In the genomic region with DNA sequence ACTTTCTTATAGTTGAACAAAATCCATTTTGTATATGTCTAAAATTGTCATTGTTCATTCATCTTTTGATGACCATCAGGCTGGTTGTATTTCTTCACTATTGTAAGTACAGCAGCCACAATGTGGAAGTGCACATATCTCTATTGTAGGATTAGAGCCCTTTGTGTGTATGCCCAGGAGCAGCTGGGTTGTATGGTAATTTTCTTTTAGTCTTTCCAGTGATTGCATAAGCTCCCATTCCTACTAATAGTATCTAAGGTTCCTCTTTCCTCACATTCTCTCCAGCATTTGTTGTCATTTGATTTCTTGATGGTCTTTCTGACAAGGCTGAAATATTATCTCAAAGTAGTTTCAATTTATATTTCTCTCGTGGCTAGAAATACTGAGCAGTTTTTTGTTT, we compare ENCODE assay signal across 21 mouse cellular contexts. TPM values are rescaled to one million over a fixed set of nuclear protein-coding genes. Genes with fewer than 3 reads are reported as not detected.
DNase-seq lines count a peak whose midpoint lies in the region; ATAC-seq and TF ChIP-seq lines count a peak whose summit lies in the region.
"Had no signal": no experiment of that assay in that cellular context is flagged by ENCODE, and none has a peak within 500 bp of the region (broad histone marks: within the 10 kb centered on the region; RNA-seq: fewer than 3 reads in every experiment).

No protein-coding gene starts in this region.

- TF ChIP-seq POLR2A in heart, adult 2 months (IDR thresholded peaks at IDR 0.05; ENCODE audit: insufficient read depth, low read depth, low read length), result no peak
- TF ChIP-seq POLR2A in myocyte (IDR thresholded peaks at IDR 0.05; ENCODE audit: insufficient read length, low read depth), result no peak

- H3K4me1 ChIP-seq in heart, adult 2 months (ENCODE audit: control insufficient read depth, insufficient read depth, low read length), result peaks cover 8% of the 10 kb centered on the region
- peaks cover 67% of the 10 kb centered on the region for H3K4me1 ChIP-seq in heart, embryonic 13.5 days
- H3K4me1 ChIP-seq in neural tube, embryonic 11.5 days (ENCODE audit: control insufficient read depth, insufficient read depth, low read length), result peaks cover 3% of the 10 kb centered on the region; the same call in 1 of the 2 replicates
- H3K4me1 ChIP-seq in neural tube, embryonic 15.5 days, result peaks cover 3% of the 10 kb centered on the region; the same call in 1 of the 2 replicates
- H3K4me1 ChIP-seq: forebrain, embryonic 13.5 days had no signal

- no peak overlapping the region for H3K9ac ChIP-seq in heart, adult 2 months (ENCODE audit: low read depth, low read length)
- H3K9ac ChIP-seq in heart, embryonic 13.5 days, result no peak overlapping the region
- no peak overlapping the region for H3K9ac ChIP-seq in neural tube, embryonic 11.5 days (ENCODE audit: low read length)
- H3K9ac ChIP-seq in neural tube, embryonic 15.5 days (replicated peaks), result no peak overlapping the region
- H3K9ac ChIP-seq: forebrain, embryonic 13.5 days; forebrain, postnatal 0 days; hindbrain, embryonic 13.5 days had no signal

- no peaks in the 10 kb centered on the region for H3K27me3 ChIP-seq in heart, adult 2 months (ENCODE audit: control insufficient read depth, insufficient read depth, low read length)
- H3K27me3 ChIP-seq in heart, embryonic 13.5 days (replicated peaks), result no peaks in the 10 kb centered on the region
- H3K27me3 ChIP-seq in neural tube, embryonic 11.5 days (ENCODE audit: control insufficient read depth, insufficient read depth, low read length), result no peaks in the 10 kb centered on the region
- H3K27me3 ChIP-seq in neural tube, embryonic 15.5 days (replicated peaks), result no peaks in the 10 kb centered on the region
- H3K27me3 ChIP-seq in myocyte (ENCODE audit: control insufficient read depth, insufficient read depth, insufficient read length), result no peaks in the 10 kb centered on the region
- H3K27me3 ChIP-seq: forebrain, embryonic 13.5 days; hindbrain, embryonic 13.5 days had no signal

- no peak overlapping the region for H3K4me2 ChIP-seq in heart, embryonic 13.5 days
- H3K4me2 ChIP-seq in neural tube, embryonic 11.5 days (ENCODE audit: low read depth), result no peak overlapping the region
- no peak overlapping the region for H3K4me2 ChIP-seq in neural tube, embryonic 15.5 days
- no peak overlapping the region for H3K4me2 ChIP-seq in myocyte (ENCODE audit: low read depth)
- H3K4me2 ChIP-seq: forebrain, embryonic 13.5 days; hindbrain, embryonic 13.5 days had no signal

- H3K4me3 ChIP-seq in heart, adult 2 months, result no peak overlapping the region
- H3K4me3 ChIP-seq in heart, embryonic 13.5 days, result no peak overlapping the region
- no peak overlapping the region for H3K4me3 ChIP-seq in neural tube, embryonic 11.5 days (ENCODE audit: low read depth, low read length)
- no peak overlapping the region for H3K4me3 ChIP-seq in neural tube, embryonic 15.5 days (replicated peaks)
- no peak overlapping the region for H3K4me3 ChIP-seq in myocyte
- H3K4me3 ChIP-seq: embryonic facial prominence, embryonic 10.5 days; forebrain, embryonic 13.5 days; hindbrain, embryonic 13.5 days had no signal

- intact Hi-C loops in heart, adult 2 months (cut with DNase I), result no loop called here
- intact Hi-C loops in heart, postnatal 36 days (cut with DNase I), result no loop called here

- no peak for TF ChIP-seq EP300 in heart, adult 2 months (IDR thresholded peaks at IDR 0.05; ENCODE audit: insufficient read depth, low read depth, low read length)

- peak overlapping the region; percentile 91 for H3K27ac ChIP-seq in heart, adult 2 months
- H3K27ac ChIP-seq in heart, embryonic 13.5 days (replicated peaks), result peak overlapping the region; percentile 96
- no peak overlapping the region for H3K27ac ChIP-seq in neural tube, embryonic 11.5 days (ENCODE audit: low read depth, low read length)
- no peak overlapping the region for H3K27ac ChIP-seq in neural tube, embryonic 15.5 days (replicated peaks)
- H3K27ac ChIP-seq: embryonic facial prominence, embryonic 10.5 days; forebrain, embryonic 13.5 days; hindbrain, embryonic 13.5 days; hindbrain, postnatal 0 days had no signal

- peaks cover 32% of the 10 kb centered on the region for H3K36me3 ChIP-seq in heart, adult 2 months (ENCODE audit: control insufficient read depth, insufficient read depth, low read length)
- peaks cover 49% of the 10 kb centered on the region for H3K36me3 ChIP-seq in heart, embryonic 13.5 days
- H3K36me3 ChIP-seq in neural tube, embryonic 11.5 days (ENCODE audit: control insufficient read depth, insufficient read depth, low read length), result no peaks in the 10 kb centered on the region
- no peaks in the 10 kb centered on the region for H3K36me3 ChIP-seq in neural tube, embryonic 15.5 days
- no peaks in the 10 kb centered on the region for H3K36me3 ChIP-seq in myocyte (ENCODE audit: control insufficient read depth, insufficient read depth)
- H3K36me3 ChIP-seq: embryonic facial prominence, embryonic 10.5 days; hindbrain, embryonic 13.5 days had no signal

- ATAC-seq in heart, embryonic 13.5 days (ENCODE audit: extremely low read depth, insufficient number of reproducible peaks, low FRiP score, low TSS enrichment), result no peak
- ATAC-seq in neural tube, embryonic 11.5 days (ENCODE audit: insufficient read depth, low FRiP score, low TSS enrichment), result peak; percentile 51; the same call in 1 of the 2 replicates
- ATAC-seq in neural tube, embryonic 15.5 days (ENCODE audit: low FRiP score), result no peak
- ATAC-seq in megakaryocyte, adult 5-6 weeks (ENCODE audit: poor library complexity, severe bottlenecking), result no peak
- ATAC-seq: forebrain, embryonic 13.5 days; forebrain, postnatal 0 days; hindbrain, postnatal 0 days had no signal

- H3K79me2 ChIP-seq in heart, adult 2 months (replicated peaks; ENCODE audit: control insufficient read depth, insufficient read depth, low read length), result no peaks in the 10 kb centered on the region
- H3K79me2 ChIP-seq in myocyte (ENCODE audit: control insufficient read depth, insufficient read depth), result no peaks in the 10 kb centered on the region

- H3ac ChIP-seq in myocyte (ENCODE audit: control insufficient read depth, insufficient read length), result no peak overlapping the region

- no peaks in the 10 kb centered on the region for H3K9me3 ChIP-seq in heart, embryonic 13.5 days
- no peaks in the 10 kb centered on the region for H3K9me3 ChIP-seq in neural tube, embryonic 11.5 days (ENCODE audit: control insufficient read depth, low read length)
- no peaks in the 10 kb centered on the region for H3K9me3 ChIP-seq in neural tube, embryonic 15.5 days (replicated peaks)
- H3K9me3 ChIP-seq: embryonic facial prominence, embryonic 10.5 days; forebrain, embryonic 13.5 days; hindbrain, embryonic 13.5 days had no signal

- TF ChIP-seq CTCF in heart, adult 2 months (IDR thresholded peaks at IDR 0.05), result no peak

- DNase-seq in heart, adult 2 months, result no peak
- DNase-seq in heart, postnatal 36 days, result no peak
- DNase-seq in heart, adult 18-20 months, result no peak
- DNase-seq in neural tube, embryonic 11.5 days (ENCODE audit: low spot score), result no peak
- DNase-seq: adrenal gland, adult 8-10 months; adrenal gland, postnatal 36 days; cerebellum, adult 11 months; cerebellum, adult 8-10 months; cerebellum, postnatal 14 days; forebrain, postnatal 0 days; gastrocnemius, postnatal 14 days; kidney, adult 11 months; kidney, adult 9 months had no signal

- WGBS in heart, adult 2 months, result 44% methylated on average over 1 of the region's 1 CpGs
- 58% methylated on average over 1 of the region's 1 CpGs for WGBS in heart, embryonic 13.5 days
- WGBS in neural tube, embryonic 11.5 days, result 56% methylated on average over 1 of the region's 1 CpGs
- WGBS in neural tube, embryonic 15.5 days, result 59% methylated on average over 1 of the region's 1 CpGs

TF ChIP-seq in myocyte, 11 proteins besides CTCF, POLR2A, EP300 and RAD21:
- TF ChIP-seq MYOG (IDR thresholded peaks at IDR 0.05; ENCODE audit: control insufficient read depth in 1 of 3, insufficient read depth in 1 of 3, insufficient read length in 2 of 3, low read depth in 2 of 3) (no peak), CEBPB (IDR thresholded peaks at IDR 0.05; ENCODE audit: insufficient read depth, poor library complexity, severe bottlenecking) (peak; percentile 84; the same call in 1 of the 2 replicates), E2F4 (IDR thresholded peaks at IDR 0.05; ENCODE audit: insufficient read depth) (no peak), MYOD1 (IDR thresholded peaks at IDR 0.05; ENCODE audit: control insufficient read depth in 1 of 3, insufficient read length in 2 of 3, low read depth in 2 of 3) (no peak)

RNA-seq across cellular contexts. Expression of a gene that starts 42.1 kb away (rescaled TPM):
- 100 to 1,000 TPM; 123 to 133 TPM for total RNA-seq in heart, adult 2 months (2021)
- 62.3 and 74.5 TPM in 2 replicates for polyA plus RNA-seq in heart, adult 2 months (2012; rRNA removed)
- total RNA-seq in heart, postnatal 36 days (2021), result 100 to 1,000 TPM; 163 to 168 TPM
- 108 and 111 TPM in 2 replicates for polyA plus RNA-seq in heart, embryonic 13.5 days (2015; fragmentation: Nextera tagmentation; extraction: Ambion mirVana)
- 100 to 1,000 TPM; 139 to 143 TPM for total RNA-seq in heart, adult 18-20 months (2021)
- polyA plus RNA-seq in neural tube, embryonic 11.5 days (2014; fragmentation: Nextera tagmentation; extraction: Ambion mirVana), result 3.5 and 4.8 TPM in 2 replicates
- 1.9 and 3.3 TPM in 2 replicates for polyA plus RNA-seq in neural tube, embryonic 15.5 days (2015; fragmentation: Nextera tagmentation; extraction: Ambion mirVana)
- 9.1 TPM for polyA plus RNA-seq in myocyte (2012; fragmentation: generic; extraction: Trizol)
- total RNA-seq in megakaryocyte, adult 5-6 weeks (2015), result 0.07 TPM in 1 of 2 replicates, not detected in the other
- total RNA-seq in megakaryocyte, adult 5-6 weeks (2017), result 0.12 TPM in 1 of 2 replicates, not detected in the other

RNA-seq across cellular contexts. Expression of a gene that starts 47.5 kb away (rescaled TPM):
- 10 to 100 TPM; 30.1 to 37.3 TPM for total RNA-seq in heart, adult 2 months (2021)
- 18.6 and 23.7 TPM in 2 replicates for polyA plus RNA-seq in heart, adult 2 months (2012; rRNA removed)
- total RNA-seq in heart, postnatal 36 days (2021), result 10 to 100 TPM; 36.9 to 39.7 TPM
- 39.2 and 42.8 TPM in 2 replicates for polyA plus RNA-seq in heart, embryonic 13.5 days (2015; fragmentation: Nextera tagmentation; extraction: Ambion mirVana)
- total RNA-seq in heart, adult 18-20 months (2021), result 10 to 100 TPM; 38.7 to 44.5 TPM
- polyA plus RNA-seq in neural tube, embryonic 11.5 days (2014; fragmentation: Nextera tagmentation; extraction: Ambion mirVana), result 36.9 and 44.2 TPM in 2 replicates
- 32.6 and 35.4 TPM in 2 replicates for polyA plus RNA-seq in neural tube, embryonic 15.5 days (2015; fragmentation: Nextera tagmentation; extraction: Ambion mirVana)
- polyA plus RNA-seq in myocyte (2012; fragmentation: generic; extraction: Trizol), result 18.5 TPM
- total RNA-seq in megakaryocyte, adult 5-6 weeks (2015), result 17.6 and 22.9 TPM in 2 replicates
- 6.8 and 10.4 TPM in 2 replicates for total RNA-seq in megakaryocyte, adult 5-6 weeks (2017)

Comparison
In these comparisons a context has a peak if more than half of its experiments do, and no peak if none do; other contexts are left out.
1. H3K27ac ChIP-seq: peak in heart, adult 2 months (single experiment) and heart, embryonic 13.5 days (single experiment); none in neural tube, embryonic 11.5 days (single experiment) and neural tube, embryonic 15.5 days (single experiment).